Mouse (Mus musculus): Measurements from ENCODE around the gene Zfp275.
"Not testable (repeated sequence)": the region's sequence is repeated elsewhere in the genome, so short reads cannot be mapped to it uniquely, and the experiment has no call there.

Gene Zfp275

DNA sequence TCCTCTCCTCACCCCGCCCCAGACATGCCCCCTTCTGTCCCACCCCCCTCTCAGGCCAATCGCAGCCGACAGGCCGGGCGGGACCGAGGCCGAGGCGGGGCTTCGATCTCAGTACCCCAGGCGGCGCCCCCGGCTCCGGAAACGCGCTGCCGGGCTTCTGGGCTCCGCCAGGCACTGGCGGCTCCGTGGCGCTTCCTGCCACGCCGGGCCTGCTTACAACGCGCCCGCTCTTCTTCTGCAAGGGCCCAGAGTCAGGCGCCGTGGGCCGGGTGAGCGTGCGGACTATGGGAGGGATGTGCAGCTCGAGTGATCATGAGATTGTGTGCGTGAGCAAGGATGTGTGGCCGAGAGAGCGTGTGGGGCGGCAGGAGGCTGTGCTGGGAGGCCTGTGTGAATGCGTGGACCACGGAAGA is at the start of gene Zfp275:
Zfp275 (plus strand) TSS at position 139 of the 413 bp plus-strand sequence.
- peak; percentile 49 for DNase-seq (ENCODE audit: low read depth, low spot score)

DNA sequence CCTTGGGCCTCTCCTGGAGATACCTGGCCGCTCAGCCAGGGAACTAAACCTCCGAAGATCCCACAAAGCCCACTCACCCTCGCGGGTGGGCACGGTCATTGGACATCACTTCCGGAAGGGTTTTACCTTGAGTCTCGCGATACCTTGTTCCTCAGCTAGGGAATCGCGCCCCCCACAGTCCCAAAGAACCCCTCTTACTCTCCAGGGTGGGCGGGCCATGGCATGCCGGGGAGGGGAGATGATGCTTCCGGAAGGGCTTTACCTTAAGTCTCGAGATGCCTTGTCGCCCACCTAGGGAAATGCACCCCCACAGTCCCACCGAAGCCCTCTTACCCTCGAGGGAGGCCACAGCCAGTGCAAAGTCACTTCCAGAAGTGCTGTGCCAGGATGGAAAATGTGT is 49.5 kb upstream of the Zfp275 start, which contains the start of the genes Xlr5a and Xlr5c:
Xlr5a (minus strand) TSS at position 101 of the 400 bp plus-strand sequence.
Xlr5c (minus strand) TSS at position 101 of the 400 bp plus-strand sequence.
- DNase-seq (ENCODE audit: low read depth, low spot score): not testable (repeated sequence)

DNA sequence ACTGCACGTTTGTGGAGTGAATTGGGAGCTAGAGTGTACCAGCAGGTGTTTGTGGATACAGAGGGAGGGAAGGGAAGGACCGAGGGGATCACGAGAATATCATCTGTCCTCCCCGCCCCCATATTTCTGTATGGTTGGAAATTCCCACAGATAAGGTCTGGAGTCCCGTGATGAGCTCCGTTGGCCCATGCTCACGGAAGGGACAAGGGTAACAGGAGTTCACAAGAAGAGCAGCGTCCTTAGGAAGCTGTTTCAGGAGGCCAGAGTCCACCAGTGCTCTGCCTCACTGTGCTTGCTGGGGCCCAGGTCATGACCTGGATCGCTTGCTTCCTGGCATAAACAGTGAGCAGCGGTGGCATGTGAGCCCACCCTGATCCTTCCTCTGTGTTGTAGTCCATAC is 46.7 kb upstream of the Zfp275 start:
- DNase-seq (ENCODE audit: low read depth, low spot score): not testable (repeated sequence)

DNA sequence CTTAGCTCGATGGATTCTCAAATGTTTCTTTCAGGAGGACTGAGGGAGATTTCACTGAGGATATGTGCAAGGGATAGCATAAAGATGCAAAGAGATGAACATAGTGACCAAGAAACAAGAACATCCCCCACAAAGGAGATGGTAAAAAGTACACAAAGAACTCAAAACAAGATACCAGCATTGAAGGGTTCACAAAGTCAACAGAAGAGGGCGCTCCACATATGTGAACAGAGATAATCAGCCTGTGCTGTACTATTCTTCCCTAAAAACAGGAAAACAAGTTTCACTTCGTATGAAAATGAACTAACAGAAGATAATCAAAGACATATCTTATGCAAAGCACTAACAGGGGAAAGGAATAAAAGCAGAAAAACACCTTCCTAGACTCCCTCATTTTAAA is 29.9 kb upstream of the Zfp275 start:
- DNase-seq (ENCODE audit: low read depth, low spot score): no peak

DNA sequence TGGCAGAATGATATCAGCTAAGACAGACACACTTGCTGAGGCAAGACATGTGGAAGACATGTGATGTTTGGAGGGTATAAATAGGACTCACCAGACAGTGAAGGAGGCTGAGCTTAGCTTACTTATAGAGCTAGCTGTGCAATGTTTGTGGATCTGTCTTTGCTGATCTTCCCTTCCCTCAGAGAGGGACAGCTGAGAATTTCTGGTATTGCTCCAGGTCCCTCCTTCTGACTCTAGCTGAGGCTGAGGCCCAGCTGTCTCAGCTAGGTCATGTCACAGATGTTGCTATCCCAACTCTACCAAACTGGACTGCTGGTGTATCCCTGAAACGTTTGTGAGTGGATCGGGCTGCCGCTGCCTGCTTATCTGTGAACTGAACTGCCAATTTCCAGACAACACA is 21.4 kb upstream of the Zfp275 start:
- no peak for DNase-seq (ENCODE audit: low read depth, low spot score)

DNA sequence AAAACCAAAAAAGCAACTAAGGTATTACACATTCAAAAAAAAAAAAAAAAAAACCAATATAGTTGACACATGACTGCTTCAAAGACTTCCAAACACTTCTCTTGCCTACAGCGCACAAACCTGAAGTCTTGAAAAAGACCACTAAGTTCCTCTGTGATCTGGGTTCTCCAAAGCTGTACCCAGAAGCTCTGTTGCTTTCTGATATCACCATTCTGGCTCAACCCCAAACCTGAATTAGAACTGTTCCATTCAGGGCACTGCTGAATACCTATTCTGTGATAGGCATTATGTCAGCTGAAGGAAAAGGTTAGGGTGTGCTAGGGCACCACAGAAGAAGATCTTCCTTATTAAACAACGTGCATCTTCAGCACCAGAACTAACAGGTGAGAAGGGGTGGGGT is 15.2 kb upstream of the Zfp275 start:
- no peak for DNase-seq (ENCODE audit: low read depth, low spot score)

DNA sequence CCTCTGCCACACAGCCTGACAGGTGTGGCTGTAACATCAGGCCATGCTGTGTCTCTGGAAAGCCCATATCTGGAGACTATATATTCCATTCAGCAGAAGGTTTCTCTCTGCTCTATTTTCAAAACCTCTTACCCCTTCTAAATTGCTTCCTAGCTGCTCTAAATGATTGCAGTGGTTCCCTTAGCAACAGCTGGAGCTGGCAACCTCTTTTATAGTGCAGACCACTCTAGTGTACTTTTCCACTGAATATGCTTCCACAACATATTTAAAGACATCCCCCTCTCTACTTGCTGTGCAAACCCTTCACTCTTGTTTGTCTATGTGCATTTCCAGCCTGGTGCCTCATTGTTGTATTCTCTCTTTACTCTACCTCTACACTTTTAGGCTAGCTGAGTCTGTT is 8.9 kb upstream of the Zfp275 start:
- DNase-seq (ENCODE audit: low read depth, low spot score): no peak

DNA sequence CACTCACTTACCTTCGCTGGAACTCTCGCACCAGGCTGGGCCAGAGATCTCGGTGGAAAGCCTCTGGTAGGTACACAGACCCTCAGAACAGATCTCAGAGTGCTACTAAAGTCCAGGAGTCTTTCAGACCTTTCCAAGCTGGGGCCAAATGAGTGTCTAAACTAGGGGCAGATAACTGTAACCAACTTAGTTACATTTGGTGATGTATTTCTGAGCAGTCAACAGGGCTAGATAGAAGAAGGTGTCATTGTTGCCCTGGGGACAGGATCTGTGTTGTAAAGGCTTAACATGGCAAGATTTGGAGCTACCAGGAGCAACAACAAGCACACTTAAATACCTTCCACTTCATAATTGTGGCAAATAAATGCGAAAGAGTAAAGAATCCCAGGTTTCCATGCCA is 5.7 kb upstream of the Zfp275 start, which contains the start of gene Gm45015:
Gm45015 (minus strand) TSS at position 101 of the 400 bp plus-strand sequence.
- DNase-seq (ENCODE audit: low read depth, low spot score): no peak

DNA sequence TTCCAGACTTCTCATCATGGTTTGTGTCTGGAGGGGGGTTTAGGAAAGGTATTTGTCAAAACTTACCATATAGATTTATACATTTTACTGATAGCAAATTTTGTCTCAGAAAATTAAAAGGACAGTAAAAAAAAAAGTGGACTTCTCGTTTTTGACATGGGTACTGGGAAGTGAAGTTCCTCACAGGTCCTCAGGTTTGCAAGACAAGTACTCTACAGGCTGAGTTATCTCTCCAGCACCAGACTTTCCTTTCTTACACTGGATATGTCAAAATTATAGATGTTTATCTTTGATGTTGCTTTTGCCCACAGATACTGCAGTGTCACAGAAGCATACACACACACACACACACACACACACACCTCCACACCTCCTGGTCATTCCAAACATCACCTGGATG is 948 bp upstream of the Zfp275 start:
- no peak for DNase-seq (ENCODE audit: low read depth, low spot score)

DNA sequence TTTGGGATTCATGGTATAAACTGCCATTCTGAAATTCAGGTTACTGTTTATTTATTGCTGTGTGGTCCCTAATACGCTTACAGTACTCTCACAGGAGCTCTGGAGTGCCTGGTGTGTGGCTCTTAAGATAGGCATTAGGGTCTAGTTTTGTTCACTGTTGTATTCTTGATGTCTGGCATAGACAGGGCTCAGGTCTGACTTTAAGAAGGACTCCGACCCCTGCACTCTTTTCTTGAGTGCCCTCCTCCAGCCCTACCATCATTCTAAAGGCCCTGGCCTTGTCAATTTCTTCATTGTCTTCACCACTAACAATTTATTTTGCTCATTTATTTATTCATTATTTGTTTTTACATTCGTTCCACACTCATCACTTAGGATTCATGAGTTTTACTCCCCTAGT is 353 bp upstream of the Zfp275 start:
- no peak for DNase-seq (ENCODE audit: low read depth, low spot score)

DNA sequence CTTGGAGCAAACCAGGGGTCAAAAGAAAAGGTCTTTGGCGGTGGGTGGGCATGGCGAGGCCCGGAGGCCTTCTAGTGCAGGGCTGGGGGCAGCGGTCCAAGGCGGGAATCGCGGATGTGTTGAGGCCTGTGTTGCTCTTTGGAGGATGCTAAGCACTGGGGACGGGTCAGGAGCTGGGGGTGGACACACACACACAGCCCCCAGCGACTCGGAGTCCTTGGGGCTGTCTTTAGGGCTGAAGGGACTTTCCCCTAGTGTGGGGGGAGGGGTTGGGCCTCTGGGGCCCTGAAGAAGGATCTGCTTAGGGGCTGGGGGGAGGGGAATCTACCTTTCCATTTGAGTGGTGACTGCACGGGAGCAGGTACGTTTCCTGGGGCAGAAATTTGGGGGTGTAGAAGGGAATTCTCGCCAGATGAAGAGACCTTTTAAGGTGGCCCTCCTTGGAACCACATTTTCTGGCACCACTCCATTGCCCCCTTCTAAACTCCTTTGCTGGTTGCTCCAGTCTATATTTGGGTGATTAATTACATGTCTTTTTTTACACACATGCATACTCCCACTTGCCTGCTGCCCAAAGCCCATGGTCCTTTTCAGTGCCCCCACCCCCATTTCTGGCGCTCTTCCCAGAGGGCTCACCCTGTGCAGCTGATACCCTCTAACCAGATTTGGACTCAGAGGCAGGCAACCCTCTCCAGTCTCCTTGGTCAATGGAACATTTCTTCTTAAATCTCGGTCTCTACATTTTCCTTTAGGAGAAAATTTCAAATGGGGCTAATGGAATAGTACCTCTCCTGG is 717 bp downstream of the Zfp275 start:
- no peak for DNase-seq (ENCODE audit: low read depth, low spot score)

DNA sequence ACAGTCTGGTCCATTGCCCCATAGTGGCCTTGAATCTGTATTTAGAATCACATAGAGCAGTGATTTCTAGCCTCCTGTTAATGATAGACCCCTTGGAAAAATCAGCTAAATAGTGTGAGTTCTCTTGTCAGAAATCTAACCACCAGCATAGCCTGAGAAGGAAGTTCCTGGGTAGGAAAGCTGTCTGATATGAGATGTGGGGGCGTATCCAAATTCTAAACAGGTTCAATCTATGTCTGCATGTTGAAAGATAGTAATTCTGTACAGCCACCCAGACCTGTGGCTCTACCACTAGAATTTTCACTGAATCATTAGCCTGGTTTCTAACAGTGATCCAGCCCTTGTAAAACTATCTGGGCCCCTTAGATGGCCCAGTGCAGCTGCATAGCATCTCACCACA is 1.4 kb downstream of the Zfp275 start:
- no peak for DNase-seq (ENCODE audit: low read depth, low spot score)

DNA sequence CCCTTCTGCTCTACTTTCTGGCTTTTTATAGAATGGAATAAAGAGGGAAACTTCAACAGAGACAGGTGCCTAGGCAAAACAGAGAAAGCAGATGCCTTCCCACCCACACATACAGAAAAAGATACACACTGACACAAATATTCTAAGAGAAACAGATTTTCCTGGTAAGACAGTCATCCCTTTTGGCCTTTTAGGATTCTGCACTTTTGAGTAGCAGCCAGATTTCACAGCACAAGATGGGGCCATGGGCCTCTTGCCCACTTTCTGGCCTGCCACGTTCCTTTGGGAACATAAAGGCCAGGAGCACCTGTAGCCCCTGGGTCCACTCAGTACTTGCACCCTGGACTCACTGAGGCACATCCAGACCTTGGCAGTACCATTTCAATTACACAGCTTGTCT is 1.9 kb downstream of the Zfp275 start:
- DNase-seq (ENCODE audit: low read depth, low spot score): no peak

DNA sequence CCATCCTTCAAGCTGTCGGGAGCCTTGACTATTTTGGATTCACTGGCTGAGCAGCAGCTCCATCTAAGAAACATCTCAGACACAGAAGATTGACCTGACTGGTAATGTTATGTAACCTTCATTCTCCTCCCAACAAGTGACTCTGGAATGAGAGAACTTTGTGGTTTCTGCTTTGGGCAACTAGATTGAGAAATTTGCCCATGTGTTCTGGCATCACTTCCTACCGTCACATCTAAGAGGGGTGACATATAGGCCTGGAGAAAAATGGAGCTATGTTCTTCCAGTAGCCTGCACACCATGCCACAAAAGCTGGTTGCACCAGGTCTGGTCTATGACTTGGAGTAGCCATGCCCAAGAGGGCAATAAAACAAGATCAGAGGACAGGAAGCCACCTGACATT is 13.7 kb downstream of the Zfp275 start:
- no peak for DNase-seq (ENCODE audit: low read depth, low spot score)

DNA sequence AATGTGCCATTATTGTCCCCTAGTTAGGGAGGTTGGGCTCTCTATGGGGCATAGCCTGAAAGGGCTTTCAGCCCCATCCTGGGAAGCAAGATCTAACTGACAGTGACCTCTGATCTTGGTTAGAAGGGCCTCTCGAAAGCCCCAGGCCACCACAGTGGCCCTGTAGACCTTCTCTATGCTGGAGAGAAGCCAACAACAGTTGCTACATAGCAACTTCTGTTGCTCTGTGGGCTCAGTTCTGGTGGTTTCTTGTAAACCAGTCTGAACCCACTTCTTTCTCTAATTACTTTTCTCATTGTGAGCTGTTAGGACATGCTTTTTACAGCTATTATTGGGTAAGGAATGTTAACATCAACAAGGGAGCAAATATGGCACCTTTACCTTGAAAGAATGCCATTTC is 14.3 kb downstream of the Zfp275 start:
- DNase-seq (ENCODE audit: low read depth, low spot score): no peak

DNA sequence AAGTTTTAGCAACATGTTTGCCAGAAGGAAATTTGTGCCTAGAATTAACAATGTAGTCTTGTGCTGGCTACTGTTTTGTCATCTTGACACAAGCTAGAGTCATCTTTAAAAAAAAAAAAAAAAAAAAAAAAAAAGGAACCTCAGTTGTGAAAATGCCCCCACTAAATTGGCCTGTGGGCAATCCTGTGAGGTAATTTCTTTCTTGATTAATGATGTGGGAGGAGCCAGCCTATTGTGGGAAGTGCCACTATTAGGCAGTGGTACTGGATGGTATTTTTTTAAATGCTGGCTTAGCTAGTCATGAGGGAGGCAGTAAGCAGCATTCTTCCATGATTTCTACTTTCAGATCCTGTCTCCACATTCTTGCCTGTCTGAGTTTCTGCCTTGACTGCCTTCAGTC is 20.9 kb downstream of the Zfp275 start:
- DNase-seq (ENCODE audit: low read depth, low spot score): no peak

DNA sequence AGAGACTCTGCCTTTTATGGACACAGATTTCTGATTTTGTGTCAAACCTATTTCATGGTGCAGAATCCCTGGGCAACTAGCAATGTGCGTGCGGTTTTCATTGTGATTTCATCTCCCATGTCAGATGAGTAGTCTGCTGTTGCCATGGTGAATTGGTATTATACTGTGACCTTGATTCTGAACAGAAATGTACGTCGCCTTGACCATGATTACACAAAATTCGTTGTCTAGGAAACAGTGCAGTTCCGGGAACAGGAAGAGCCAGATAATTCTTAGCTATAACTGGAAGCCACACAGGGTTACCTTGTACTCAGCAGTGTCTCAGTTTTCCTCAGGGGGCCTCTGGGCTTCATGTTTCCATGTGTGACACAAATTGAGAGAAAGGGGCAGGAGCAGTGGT is 42.0 kb downstream of the Zfp275 start:
- peak; percentile 6 for DNase-seq (ENCODE audit: low read depth, low spot score)

DNA sequence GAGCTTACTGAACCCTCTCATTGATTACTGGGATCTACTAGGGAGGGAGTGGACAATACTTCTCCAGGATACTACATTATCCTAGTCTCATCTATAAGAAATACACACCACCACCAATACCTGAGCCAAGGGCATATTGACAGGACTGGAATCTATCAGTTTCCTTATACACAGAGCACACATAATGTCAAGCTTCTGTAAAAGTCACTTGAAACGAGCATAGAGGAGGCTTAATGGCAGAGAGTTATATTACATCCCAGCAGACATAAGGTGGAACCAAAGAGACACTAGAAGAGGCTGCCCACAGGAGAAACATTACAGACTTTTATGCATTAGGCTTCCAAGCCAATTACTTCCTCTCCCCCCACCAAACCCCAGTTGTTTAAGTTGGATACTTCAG is 42.5 kb downstream of the Zfp275 start:
- no peak for DNase-seq (ENCODE audit: low read depth, low spot score)

DNA sequence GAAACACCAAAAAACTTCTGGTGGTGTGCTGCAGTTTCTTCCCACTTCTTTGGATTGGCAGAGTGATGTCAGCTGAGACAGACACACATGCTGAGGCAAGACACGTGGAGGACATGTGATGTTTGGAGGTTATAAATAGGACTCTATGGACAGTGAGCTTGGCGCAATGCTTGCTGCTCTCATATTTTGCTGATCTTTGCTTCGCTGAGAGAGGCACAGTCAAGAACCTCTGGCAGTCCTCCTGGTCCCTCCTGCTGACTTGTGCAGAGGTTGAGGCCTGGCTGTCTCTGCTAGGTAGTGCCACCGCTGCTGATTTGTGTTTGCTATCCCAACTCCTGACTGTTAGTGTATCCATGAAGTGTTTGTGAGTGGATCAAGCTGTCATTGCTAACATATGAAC is 49.1 kb downstream of the Zfp275 start:
- DNase-seq (ENCODE audit: low read depth, low spot score): no peak

DNA sequence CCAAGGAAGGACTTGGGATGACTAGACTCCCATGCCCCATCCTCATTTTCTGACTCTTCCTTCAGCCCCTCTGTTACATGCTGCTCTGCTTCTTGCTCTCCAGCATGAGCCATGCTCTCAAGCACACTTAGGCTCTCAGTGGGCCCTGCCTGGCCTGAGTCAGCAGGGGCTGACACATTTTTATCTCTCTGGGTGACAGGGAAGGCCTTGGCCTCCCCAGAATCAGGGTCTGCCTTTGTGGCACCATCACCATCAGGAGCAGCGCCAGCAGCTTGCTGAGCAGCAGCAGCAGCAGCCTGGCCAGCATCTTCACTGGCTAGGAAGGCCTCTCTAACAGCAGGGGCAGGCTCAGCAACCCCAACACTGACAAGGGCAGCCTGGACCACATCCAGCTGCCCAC is 54.0 kb downstream of the Zfp275 start:
- no peak for DNase-seq (ENCODE audit: low read depth, low spot score)

DNA sequence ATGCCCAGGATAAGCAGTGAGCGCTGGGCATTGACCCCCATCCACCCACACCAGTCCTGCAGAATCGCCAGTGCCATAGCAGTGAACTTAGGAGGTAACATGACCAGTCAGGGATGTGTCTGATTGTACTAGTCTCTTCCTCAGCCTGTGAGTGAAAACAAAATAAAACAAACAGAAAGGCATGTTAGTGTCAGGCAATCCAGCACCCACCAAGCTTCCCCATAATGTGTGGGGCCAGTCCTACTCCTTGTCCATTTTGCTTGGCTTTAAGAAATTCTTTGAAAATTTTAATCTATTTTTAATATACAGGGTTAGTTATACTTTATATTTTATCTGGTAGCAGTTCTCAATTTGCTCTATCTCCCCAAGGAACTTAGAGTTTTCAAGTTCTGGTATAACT is 56.2 kb downstream of the Zfp275 start, which contains the start of gene Gm18336:
Gm18336 (minus strand) TSS at position 101 of the 400 bp plus-strand sequence.
- not testable (repeated sequence) for DNase-seq (ENCODE audit: low read depth, low spot score)

DNA sequence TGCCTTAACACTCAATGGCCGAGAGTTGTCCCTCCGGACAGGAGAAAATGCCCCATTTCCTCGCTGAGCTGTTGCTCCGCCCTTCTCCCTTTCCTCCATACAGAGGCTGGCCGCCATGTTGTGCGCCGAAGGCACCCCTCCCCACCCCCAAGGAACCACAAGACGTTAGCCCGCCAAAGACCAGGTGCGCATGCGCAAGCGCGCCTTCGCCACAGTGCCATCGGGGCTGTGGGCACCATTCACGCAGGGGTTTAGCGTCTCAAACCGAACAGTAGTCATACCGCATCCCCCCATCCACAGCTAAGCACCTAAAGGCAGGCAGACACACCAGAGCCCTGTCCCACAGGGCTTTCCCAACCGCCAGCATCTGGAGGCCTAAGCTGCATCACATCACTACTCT is 58.5 kb downstream of the Zfp275 start:
- DNase-seq (ENCODE audit: low read depth, low spot score): no peak

DNA sequence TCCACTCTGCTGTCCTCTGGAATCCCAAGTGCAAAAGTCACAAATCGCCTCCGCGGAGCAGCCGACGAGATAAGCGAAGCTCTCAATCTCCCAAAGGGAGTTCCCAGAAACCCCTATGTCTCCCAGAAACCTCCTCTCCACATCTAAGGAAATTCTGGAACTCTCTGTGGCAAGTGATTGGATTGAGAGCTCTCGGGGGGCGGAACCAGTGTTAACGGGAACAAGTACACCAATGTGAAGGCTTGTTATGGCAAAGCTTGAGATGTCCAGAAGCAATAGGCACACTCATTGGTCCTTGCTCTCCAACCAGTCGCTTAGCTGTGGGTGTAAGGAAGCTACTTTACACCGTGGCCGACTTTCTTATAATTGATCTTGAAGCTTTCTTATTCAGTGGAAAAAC is 59.2 kb downstream of the Zfp275 start:
- no peak for DNase-seq (ENCODE audit: low read depth, low spot score)

Measured in brain, embryonic 18.5 days (tissue).